Mouse (Mus musculus) layer of hippocampus, adult 18-20 months (tissue): ENCODE results near the gene Slamf7. TPM values are rescaled to one million over a fixed set of nuclear protein-coding genes. Genes with fewer than 3 reads are reported as not detected.
A peak's percentile ranks its signal among the peaks of the same experiment; 100 is the strongest.
"Not testable (repeated sequence)": the region's sequence is repeated elsewhere in the genome, so short reads cannot be mapped to it uniquely, and the experiment has no call there.

Source experiments
- DNase-seq, 2 experiments: peaks; one replicate each; pipeline ENCODE4 v3.0.0; 2022; ENCODE audit warnings: low spot score in 2 of 2
- long read RNA-seq: library from polyadenylated mRNA; stranded (forward); transcript quantifications from one replicate; pipeline ENCODE4 v2.0.0, GENCODE M21; 2021
- total RNA-seq, 2 experiments: library from RNA; stranded (reverse); gene quantifications; 2 replicates each; pipeline ENCODE4 v1.2.3; 2021

The Slamf7 gene
- total RNA-seq: not detected
- long read RNA-seq: 0 reads

DNA sequence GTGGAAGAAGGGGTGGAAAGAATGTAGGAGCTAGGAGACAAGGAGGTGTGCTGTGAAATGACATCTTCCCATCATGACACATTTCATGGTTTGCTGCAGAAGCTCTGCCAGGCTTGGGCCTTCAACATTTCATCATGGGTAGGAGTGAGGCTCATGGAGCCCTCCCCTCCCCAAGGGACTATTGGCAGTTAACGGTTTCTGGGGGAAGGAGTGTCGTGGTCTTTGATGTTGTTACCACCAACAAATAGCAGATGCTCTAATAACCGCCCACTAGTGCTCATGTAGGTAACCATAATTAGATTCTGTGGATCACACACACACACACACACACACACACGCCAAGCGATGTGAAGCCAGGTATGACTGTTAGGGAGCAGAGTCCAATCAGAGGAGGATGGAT lies at the start of gene Slamf7:
TSS of gene Slamf7 (minus strand) at position 302 of the 400 bp plus-strand sequence.
- DNase-seq: no peak

DNA sequence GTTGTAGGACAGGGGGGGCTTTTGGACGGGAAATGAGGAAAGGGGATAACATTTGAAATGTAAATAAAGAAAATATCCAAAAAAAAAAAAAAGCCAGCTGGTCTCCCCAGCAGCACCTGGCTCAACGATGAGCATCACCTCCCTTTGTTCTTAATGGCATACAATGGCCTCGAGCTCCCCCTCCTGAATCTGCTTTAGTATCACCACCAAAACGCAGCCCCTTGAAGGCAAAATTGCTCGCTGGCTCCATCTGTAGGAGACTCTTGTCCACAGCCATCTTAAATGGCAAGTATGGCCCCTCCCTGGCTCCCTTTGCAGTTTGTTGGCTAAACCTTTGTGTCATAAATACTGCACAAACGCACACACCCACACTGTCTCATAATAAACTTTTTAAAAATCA lies 46.1 kb upstream of the Slamf7 start:
- DNase-seq: peak in 1 of 2 experiments; percentile 41

DNA sequence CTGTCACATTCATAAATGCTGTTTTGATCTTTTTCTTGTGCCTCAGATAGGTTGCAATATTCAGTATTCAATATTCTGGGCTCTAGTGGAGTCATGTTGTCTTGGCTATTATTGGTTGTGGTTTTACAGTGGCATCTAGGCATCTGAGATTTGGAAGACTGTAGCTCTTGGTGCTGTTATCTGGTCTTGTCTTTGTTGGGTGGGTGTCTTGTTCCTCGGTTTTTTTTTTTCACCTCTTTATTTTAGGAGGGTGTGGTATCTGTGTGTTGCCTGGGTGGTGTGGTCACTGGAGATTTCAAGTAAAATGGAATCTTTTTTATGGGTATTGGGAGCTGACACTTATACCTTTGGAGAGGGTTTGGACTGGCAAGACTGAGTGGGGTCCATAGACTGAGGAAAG lies 41.1 kb upstream of the Slamf7 start:
- no peak for DNase-seq

DNA sequence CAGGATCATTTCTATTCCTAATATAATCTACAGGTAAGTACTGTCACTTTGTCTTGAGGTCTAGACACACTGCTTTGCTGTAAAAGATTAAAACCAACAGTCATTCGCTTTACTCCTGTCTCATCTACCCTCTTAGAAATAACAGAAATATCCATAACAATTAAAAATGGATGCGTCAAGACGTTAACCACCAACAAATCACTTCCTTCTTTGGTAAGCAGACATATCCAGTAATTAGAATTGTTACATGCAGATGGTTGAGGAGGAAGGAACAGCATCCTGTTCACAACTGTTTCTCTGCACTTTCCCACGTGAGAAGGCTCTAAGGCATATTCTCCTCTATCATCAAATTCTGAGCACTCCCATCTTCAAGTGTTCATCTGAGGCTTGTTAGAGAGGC lies 34.5 kb upstream of the Slamf7 start:
- no peak for DNase-seq

DNA sequence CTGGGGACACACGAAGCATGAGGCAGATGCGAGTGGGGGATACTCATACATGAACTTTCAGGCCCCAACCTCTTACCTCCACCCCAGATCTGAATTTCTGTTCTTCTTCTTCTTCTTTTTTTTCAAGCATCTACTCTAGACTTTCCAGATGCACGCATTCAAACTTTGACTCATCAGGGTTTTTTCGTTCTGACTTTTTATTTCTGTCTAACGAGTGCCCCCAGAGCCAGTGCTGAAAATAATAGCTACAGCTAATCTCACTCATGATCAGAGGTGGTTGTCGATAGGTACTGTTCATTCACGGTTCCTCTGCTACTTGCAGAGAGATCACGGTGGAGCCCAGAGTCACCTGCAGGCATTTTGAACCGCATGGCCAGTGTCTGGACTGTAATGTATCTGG lies 32.1 kb upstream of the Slamf7 start:
- DNase-seq: no peak

DNA sequence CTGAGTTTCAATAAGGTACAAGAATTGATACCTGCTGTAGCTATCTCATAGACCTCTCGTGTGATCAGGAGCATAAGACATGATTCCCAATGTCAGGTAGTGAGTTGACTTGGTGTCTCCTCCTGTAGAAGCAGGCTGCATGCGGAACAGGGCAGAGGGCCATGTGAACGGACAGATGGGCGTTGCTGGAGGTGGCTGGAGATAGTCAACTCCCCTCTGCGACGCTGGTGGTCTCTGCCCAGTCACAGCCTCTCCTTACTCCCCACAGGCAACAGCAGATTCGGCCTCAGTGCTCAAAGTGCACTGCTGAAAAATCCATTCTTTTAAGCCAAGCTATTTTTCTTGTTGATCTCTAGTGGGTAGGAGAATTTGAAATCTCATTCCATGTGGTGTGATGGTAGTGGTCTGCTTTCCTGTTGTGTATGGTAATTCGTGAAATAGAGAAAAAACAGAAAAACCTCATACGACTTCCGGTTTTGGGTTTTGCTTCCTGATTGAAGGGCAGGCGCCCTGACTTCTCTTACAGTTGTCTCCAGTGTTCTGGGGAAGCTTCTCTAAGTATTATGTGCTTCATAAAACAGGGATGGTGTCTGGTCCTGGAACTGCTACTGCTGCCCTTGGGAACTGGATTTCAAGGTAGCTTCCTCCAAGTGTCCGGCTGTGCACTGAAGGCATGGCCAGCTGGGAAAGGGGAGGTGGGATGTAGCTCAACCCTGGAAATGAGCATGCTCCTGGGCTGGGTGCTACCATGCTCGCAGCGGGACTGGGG lies 28.9 kb upstream of the Slamf7 start, which contains the start of gene Cd48:
TSS of gene Cd48 (plus strand) at position 479 of the 769 bp plus-strand sequence.
- DNase-seq: no peak

DNA sequence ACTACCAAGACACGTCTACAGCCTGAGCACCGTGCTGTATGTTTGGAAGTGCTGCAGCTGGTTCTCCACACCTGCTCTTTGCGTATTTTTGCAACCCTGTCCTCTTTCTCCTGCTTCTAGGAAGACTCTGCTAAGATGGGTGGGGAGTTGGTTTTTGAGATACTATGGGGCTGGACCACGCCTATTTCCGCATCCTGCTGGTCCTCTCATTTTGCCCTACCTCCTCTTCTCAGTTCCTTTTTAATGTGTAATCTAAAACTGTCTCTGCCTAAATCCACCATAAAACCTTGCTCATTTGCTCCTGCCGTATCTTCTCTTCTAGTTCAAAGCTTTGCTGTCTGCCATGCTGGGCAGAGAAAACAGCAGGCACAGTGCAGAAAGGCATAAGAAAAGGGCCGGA lies 28.2 kb upstream of the Slamf7 start:
- no peak for DNase-seq

DNA sequence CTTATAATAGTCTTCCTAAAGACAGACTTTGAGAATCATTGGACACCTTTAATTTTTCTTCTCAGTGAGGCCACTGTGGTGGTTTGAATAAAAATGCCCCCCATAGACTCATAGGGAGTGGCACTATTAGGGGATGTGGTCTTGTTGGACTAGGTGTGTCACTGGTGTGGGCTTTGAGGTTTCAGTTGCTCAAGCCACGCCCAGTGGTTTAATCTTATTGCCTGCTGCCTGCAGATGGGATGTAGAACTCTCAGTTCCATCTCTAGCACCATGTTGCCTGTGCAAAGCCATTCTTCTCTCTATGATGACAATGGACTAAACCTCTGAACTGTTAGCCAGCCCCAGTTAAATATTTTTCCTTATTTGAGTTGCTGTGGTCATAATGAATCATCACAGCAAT lies 24.9 kb upstream of the Slamf7 start:
- DNase-seq: no peak

DNA sequence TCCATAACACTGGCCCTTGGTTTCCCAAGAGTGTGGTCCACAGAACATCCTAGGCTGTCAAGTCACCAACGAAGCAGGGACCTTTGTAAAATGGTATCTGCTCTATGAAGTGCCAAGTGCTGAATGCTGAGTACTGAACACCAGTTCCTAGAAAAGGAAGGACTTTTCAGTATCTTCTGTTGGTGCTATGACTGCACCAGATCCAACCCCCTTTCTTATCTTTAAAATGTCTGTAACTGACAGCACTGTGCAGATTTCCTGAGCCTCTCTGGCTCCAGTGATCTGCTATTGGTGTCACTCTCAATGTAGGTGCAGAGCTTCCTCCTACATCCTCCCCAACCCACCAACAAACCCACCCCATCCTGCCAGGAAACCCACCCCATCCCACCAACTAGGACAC lies 21.6 kb upstream of the Slamf7 start:
- no peak for DNase-seq

DNA sequence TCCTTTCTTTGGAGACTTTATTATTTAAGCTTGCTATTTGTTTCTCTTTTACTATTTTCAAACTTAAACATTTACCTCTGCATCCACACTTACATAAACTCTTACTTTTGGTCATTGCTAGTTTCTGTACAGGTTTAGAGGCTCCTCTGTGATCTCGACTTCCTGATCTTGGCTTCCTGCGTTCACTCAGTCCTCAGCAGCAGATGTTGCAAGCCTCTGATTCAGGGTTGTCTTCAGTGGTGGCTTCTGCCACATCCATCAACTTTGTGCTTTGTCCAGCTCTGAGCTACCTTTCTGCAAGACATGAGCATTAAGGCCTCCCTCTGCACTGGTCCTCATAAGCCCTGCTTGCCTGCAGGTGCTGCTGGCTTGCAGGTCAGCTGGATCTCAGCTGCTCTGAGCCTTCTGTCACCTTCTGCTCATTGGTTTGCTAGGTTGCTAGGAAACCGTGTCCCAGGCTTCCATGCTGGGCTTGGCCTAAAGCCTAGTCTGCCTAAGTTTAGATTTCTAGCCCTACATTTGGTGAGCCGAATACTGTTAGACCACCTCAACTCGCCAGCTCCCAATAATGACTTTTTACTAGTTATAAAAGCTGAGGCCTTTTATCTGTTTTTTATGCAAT lies 20.1 kb upstream of the Slamf7 start:
- DNase-seq: peak; percentile 56 to 76

DNA sequence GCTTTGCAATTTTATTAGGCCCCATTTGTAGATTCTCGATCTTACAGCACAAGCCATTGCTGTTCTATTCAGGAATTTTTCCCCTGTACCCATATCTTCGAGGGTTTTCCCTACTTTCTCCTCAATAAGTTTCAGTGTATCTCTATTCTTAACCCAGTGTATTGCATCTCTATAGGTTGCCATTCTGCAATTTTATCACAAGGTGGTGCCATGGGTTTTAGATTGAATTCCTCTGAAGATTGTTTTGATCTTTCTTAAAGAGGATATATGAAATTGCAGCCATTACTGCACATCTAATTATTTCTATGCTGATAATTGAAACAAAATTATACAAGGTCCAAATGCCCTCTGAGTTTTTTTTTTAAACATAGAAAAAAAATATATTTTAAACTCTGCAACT lies 19.6 kb upstream of the Slamf7 start:
- DNase-seq: not testable (repeated sequence)

DNA sequence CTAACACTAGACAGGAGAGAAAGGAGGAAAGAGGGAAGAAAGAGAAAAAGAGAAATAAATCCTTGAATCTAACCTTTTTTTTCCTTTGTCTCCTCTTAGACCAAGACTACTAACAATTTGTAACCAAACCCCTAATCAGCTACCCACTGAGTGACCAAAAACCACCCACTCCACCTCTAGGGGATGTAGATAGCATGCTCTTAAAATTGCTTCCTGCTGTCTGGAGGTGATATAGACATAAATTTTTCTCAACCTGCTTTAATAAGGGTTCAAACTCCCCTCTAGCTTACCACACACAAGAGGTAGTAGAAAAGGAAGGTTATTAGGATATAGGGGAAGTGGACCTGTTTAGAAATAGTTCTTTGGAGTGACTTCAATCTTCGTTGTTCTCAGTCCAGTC lies 14.3 kb upstream of the Slamf7 start:
- no peak for DNase-seq

DNA sequence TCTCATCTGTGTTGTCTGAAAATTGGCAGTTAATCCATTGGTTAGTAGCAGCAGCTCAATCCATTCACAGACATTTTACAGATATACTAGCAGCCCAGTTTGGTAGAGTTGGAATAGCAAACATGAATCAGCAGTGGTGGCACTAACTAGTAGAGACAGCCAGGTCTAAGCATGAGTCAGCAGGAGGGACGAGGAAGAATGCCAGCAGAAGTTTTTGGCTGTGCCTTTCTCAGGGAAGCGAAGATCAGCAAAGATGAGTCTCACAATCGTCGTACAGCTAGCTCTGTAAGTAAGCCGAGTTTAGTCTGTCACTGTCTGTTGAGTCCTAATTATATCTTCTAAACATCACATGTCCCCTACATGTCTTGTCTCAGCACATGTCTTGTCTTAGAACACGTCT lies 13.5 kb upstream of the Slamf7 start:
- no peak for DNase-seq

DNA sequence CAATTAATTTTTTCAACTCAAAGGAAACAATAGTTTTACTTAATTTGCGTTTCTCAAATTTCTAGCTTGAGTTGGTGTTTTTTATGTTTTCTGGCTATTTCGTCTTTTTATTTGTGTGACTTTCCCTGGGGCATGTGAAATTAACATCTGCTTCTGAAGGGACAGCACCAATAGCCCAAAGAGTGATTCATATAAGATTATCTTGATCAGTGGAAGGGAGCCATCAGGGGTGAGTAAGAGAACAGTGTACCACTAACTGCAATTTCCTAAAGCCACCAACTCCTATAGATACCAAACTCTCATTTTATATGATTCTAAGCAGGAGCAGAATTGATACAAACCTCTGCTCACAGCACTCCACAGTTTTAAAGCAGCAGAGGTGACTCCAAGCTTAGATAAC lies 10.9 kb upstream of the Slamf7 start:
- DNase-seq: no peak

DNA sequence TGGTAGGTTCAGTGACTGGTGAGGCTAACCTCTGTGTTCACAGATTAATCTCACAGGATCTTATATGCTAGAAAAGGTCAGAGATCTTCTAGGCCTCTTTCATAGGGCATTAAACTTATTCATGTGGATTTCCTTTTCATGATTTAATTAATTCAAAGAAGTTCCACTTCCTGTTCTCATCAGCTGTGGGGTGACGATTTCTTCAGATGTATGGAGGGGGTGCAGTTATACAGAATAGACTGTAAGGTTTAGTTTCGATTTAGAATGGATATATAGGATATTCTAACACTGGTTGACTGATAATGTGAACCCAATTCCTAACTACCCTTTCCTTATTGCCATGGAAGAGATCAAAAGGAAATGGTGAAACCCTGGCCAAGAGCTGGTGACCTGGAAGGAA lies 8.6 kb upstream of the Slamf7 start:
- DNase-seq: no peak

DNA sequence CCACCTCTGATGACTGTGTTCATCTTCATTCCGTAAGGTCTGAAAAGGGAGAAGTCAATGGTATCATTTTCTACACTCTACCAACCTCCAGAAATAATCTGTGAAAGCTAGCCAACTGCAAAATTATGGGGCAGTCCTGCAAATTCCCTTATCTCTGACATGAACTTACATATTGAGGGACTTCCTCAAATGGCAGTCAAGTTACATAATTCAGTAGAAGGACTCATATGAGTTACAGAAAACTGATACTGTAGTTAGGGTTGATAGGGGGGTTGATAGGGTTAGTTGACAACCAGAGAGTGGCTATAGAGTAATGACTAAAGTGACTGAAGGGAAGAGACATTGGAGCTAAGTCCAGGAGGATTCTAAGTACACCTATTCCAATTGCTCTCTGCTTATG lies 7.6 kb upstream of the Slamf7 start:
- no peak for DNase-seq

DNA sequence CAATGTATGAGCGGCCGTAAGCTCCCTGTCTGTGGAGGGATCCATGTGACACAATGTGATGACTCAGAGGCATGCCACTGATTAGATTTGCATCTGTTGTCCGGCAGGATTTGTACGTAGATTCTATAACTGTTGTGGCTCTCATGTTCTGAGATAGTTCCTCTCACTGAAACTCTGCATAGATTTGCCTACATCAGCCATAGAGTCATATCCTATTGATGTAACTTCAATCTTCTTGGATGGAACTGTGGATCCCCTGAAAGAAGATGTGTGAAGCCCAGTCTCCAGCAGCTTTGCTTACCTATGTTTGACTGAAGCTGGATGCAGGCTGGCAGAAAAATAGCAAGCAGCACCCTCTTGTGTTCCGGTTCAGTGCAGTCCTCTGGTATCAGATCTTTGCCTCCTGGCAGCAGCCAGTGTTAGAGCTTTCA lies 5.7 kb upstream of the Slamf7 start:
- peak; percentile 24 to 45 for DNase-seq

DNA sequence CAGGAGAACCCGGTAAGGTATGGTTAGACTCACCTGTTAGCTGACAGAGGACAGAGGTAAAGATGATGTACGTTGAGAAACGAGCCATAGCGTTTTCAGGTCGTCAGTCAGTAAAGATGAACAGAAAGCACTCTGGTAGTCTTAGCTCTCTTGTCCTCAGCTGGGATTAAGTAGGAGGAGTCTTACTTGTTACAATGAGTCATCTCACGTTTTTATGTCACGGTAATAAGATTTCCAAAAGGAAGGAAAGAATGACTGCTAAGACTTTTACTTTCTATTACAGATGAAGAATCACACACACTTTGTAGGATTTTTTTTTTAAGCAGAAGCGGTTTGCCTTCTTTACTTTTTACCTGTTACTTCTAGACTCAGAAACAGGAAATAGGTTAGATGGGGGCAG lies 4.0 kb downstream of the Slamf7 start:
- no peak for DNase-seq

DNA sequence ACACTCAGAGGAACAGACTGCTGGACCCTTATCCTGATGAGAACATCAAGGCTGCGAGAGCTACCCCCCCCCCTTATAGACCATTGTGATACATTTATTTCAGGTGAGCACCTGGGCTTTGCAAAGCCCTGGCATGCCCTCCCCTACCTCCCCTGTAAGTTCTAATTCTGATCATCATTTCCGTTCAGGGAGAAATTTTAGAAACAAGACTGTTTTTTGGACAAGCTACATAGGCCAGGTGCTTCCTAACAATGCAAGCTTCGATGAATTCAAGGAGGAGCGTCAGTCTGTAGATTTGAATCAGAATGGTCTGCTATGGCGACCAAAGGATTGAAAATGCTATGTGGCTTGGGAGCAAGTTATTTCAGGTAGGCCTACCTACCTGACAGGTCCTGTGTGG lies 5.1 kb downstream of the Slamf7 start:
- DNase-seq: no peak

DNA sequence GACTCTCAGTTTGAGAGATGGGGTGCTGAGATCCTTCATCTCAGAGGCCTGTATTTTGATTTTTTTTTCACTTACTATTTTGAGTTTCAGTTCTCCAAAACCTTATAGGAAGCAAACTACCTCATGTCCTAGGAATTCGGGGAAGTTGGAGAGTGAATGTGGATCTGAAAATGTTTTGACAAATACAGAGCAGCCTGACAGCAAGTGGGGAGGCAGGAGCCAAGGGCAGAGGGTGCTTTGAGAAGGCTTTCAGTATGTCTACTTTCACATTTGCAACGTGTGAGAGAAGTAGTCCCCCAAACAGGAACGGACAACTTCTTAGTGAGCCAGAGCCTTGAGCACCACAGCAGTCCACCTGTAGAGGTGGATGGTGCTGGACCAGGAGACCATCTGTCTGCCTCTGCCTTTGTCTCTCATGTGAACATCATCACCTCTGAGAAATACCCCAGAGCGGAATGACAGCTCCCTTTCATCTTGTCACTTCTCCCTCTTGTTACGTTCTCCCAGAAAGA lies 6.3 kb downstream of the Slamf7 start:
- DNase-seq: no peak

DNA sequence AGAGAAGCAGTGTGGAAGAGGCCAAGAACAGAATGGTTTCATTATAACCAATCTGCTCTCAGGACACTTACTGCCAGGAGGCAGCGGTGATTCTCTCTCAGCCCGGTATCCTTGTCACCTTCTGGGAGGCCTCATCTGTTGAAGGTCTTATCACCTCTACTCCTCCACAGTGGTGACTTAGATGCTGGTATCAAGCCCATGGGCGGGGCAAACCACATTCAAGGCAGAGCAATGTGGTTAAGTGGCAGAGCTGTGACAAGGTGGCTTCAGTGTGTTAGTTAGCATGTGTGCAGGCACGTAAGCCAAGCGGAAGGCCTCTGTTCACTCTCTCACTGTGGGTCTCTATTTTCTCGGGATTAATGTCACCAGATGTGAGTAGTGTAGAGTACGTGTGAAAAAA lies 9.2 kb downstream of the Slamf7 start:
- no peak for DNase-seq

DNA sequence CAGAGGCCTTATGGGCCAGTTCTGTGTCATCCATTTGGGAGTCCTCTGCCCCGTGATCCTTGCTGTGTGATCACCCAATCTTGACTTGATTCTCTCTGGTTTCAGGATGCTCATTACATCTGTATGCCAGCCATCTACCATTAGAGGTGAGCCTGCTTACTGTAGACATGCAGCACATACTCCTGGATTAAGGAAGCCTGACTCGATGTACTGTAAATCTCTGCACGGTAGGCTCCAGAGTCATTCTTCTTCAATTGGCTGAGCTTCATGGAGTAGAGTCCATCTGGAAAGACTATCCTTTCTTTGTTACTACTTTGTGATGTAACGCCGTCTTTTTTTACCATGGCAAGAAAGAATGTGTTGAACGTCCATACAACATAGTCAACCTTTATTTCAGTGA lies 12.0 kb downstream of the Slamf7 start:
- no peak for DNase-seq

DNA sequence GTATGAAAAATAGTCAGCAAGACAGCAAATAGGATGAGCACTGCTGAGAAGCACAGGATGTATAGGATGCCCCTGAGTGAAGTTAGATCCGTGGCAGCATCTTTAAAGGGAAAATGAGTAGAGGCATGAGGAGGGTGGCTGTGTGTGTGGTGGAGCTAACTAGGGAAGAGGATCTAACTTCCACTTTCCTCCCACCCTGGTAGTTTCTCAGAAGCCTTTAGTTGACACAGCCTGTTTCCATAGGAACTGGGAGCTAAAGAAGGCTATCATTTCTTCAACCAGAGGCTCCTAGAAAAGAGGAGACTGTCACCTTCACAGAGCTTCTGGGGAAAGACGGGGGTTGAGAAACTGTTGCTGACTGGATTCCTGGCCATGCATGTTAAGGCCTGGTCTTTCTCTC lies 14.1 kb downstream of the Slamf7 start:
- DNase-seq: no peak
